Mouse (Mus musculus) liver, postnatal 0 days (tissue): ENCODE data around the gene Pank1.

Source experiments
- CTCF ChIP-seq: sonication (generic); IDR thresholded peaks from 2 replicates; pipeline ENCODE4 v1.5.1; 2016; ENCODE audit warnings: antibody characterized with exemption, low read depth
- EP300 ChIP-seq: IDR thresholded peaks from 2 replicates; pipeline ENCODE4 v1.6.1; 2016; ENCODE audit warnings: antibody characterized with exemption, low read depth, mild to moderate bottlenecking

GRCm38 (mm10) chr19:34814696-34815095 is 64.6 kb downstream of the Pank1 start:
- TF ChIP-seq CTCF (no peak), EP300 (no peak)
